Mouse (Mus musculus): ENCODE measurements around the gene Olfr907. TPM values are rescaled to one million over a fixed set of nuclear protein-coding genes. Genes with fewer than 3 reads are reported as not detected.

Olfr907 gene
- not detected in 2 replicates for polyA plus RNA-seq (2012; ENCODE audit: insufficient read depth, low replicate concordance)

GRCm38 (mm10) chr9:38495501-38495900 is at the start of gene Olfr907:
Olfr907 (plus strand) TSS chr9:38495801.
- Histone ChIP-seq H3K36me3 (replicated peaks; ENCODE audit: low read length) (no peaks in the 10 kb centered on the region), H3K9me3 (no peaks in the 10 kb centered on the region), H3K4me1 (no peaks in the 10 kb centered on the region), H3K27me3 (replicated peaks) (no peaks in the 10 kb centered on the region), H3K4me3 (replicated peaks) (no peak within 1 kb of the TSS)
- no peak for TF ChIP-seq GATA1 (IDR thresholded peaks at IDR 0.05; ENCODE audit: borderline replicate concordance, low read length)
- TF ChIP-seq FLI1 (IDR thresholded peaks at IDR 0.05; ENCODE audit: low read length): no peak

- Histone ChIP-seq H3K36me3 (replicated peaks; ENCODE audit: low read length) (no peaks in the 10 kb centered on the region), H3K9me3 (no peaks in the 10 kb centered on the region), H3K4me3 (replicated peaks) (no peak within 1 kb of the TSS), H3K4me1 (no peaks in the 10 kb centered on the region), H3K27me3 (replicated peaks) (no peaks in the 10 kb centered on the region)
- TF ChIP-seq FLI1 (IDR thresholded peaks at IDR 0.05; ENCODE audit: low read length) (no peak), GATA1 (IDR thresholded peaks at IDR 0.05; ENCODE audit: borderline replicate concordance, low read length) (no peak)
These were observed 48.2 kb upstream of the Olfr907 start, which contains the start of gene Olfr902 for GRCm38 (mm10) chr9:38447352-38447751. Olfr902 (plus strand) TSS chr9:38447652.

DNA sequence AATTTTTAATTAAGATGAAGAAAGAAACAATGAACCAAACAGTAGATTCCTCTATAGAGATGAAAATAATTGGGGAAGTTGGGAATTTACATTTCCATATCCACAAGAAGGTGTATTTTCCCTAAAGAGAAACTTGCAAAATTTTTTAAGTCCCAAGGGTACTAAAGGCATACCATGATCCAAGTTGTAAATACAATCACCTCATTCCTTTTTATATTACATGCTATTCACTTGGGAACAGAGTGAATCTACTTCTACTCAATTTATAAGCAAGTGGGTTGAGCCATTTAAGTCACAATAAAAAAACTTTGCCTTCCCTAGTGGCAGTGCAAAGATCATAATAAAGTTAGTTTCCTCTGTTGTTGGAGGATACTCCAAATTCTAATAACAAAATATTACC is 32.8 kb upstream of the Olfr907 start, which contains the start of gene Olfr904:
Gene Olfr904, plus strand, starts transcription at position 301 of the 400 bp plus-strand sequence.
- TF ChIP-seq GATA1 (IDR thresholded peaks at IDR 0.05; ENCODE audit: borderline replicate concordance, low read length) (no peak), FLI1 (IDR thresholded peaks at IDR 0.05; ENCODE audit: low read length) (no peak)
- no peaks in the 10 kb centered on the region for H3K27me3 ChIP-seq (replicated peaks)

DNA sequence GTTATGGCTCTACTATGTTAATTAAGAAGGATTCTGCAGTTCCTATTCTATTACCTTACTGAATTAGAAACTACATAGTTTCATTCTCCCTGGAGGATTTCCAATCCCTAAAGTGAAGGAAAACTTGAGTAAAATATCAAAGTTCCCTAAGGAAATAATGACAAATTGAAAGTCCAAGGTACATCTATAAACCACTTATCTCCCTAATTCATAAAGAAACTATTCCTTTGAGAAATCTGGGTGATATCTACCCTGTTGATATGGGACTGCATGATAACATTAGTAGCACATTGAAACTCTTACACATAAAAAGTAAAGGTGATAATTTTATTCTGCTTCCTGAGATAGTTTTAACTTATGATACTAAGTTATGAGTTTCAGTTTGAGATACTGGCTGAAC is 24.8 kb upstream of the Olfr907 start, which contains the start of gene Olfr905:
Gene Olfr905, plus strand, starts transcription at position 301 of the 400 bp plus-strand sequence.
- no peak within 1 kb of the TSS for H3K4me3 ChIP-seq (replicated peaks)
- H3K9me3 ChIP-seq: no peaks in the 10 kb centered on the region
- no peaks in the 10 kb centered on the region for H3K36me3 ChIP-seq (replicated peaks; ENCODE audit: low read length)
- no peaks in the 10 kb centered on the region for H3K4me1 ChIP-seq
- no peak for TF ChIP-seq GATA1 (IDR thresholded peaks at IDR 0.05; ENCODE audit: borderline replicate concordance, low read length)
- TF ChIP-seq FLI1 (IDR thresholded peaks at IDR 0.05; ENCODE audit: low read length): no peak
- no peaks in the 10 kb centered on the region for H3K27me3 ChIP-seq (replicated peaks)

More for the DNA sequence above, 32.8 kb upstream of the Olfr907 start, which contains the start of gene Olfr904:
- Histone ChIP-seq H3K36me3 (replicated peaks; ENCODE audit: low read length) (no peaks in the 10 kb centered on the region), H3K4me1 (no peaks in the 10 kb centered on the region), H3K9me3 (peaks cover 3% of the 10 kb centered on the region; the same call in 1 of the 2 replicates), H3K4me3 (replicated peaks) (no peak within 1 kb of the TSS)

- Histone ChIP-seq H3K4me3 (replicated peaks) (no peak within 1 kb of the TSS), H3K27me3 (replicated peaks) (no peaks in the 10 kb centered on the region), H3K9me3 (0 out of 2 replicates have a peak, but pooled peaks cover 4% of the 10 kb centered on the region), H3K36me3 (replicated peaks; ENCODE audit: low read length) (no peaks in the 10 kb centered on the region), H3K4me1 (no peaks in the 10 kb centered on the region)
- TF ChIP-seq FLI1 (IDR thresholded peaks at IDR 0.05; ENCODE audit: low read length): no peak
- TF ChIP-seq GATA1 (IDR thresholded peaks at IDR 0.05; ENCODE audit: borderline replicate concordance, low read length): no peak
These were observed 8.8 kb upstream of the Olfr907 start, which contains the start of gene Olfr906 for GRCm38 (mm10) chr9:38486785-38487184. Olfr906 (plus strand) TSS chr9:38487085.

GRCm38 (mm10) chr9:38512353-38512752 is 16.8 kb downstream of the Olfr907 start:
- no peak overlapping the region for H3K4me3 ChIP-seq (replicated peaks)
- no peaks in the 10 kb centered on the region for H3K4me1 ChIP-seq
- no peaks in the 10 kb centered on the region for H3K27me3 ChIP-seq (replicated peaks)
- peaks cover 15% of the 10 kb centered on the region for H3K9me3 ChIP-seq
- no peak for TF ChIP-seq FLI1 (IDR thresholded peaks at IDR 0.05; ENCODE audit: low read length)
- TF ChIP-seq GATA1 (IDR thresholded peaks at IDR 0.05; ENCODE audit: borderline replicate concordance, low read length): no peak
- no peaks in the 10 kb centered on the region for H3K36me3 ChIP-seq (replicated peaks; ENCODE audit: low read length)

- H3K36me3 ChIP-seq (replicated peaks; ENCODE audit: low read length): no peaks in the 10 kb centered on the region
- no peaks in the 10 kb centered on the region for H3K27me3 ChIP-seq (replicated peaks)
- TF ChIP-seq FLI1 (IDR thresholded peaks at IDR 0.05; ENCODE audit: low read length): no peak
- no peak for TF ChIP-seq GATA1 (IDR thresholded peaks at IDR 0.05; ENCODE audit: borderline replicate concordance, low read length)
- H3K4me1 ChIP-seq: no peaks in the 10 kb centered on the region
- no peak within 1 kb of the TSS for H3K4me3 ChIP-seq (replicated peaks)
- H3K9me3 ChIP-seq: no peaks in the 10 kb centered on the region
These were observed 25.7 kb downstream of the Olfr907 start, which contains the start of gene Olfr911-ps1 for GRCm38 (mm10) chr9:38521280-38521679. Olfr911-ps1 (plus strand) TSS chr9:38521580.

GRCm38 (mm10) chr9:38537549-38537948 is 41.9 kb downstream of the Olfr907 start, which contains the start of gene Olfr910:
Olfr910 (plus strand) TSS chr9:38537849.
- Histone ChIP-seq H3K4me3 (replicated peaks) (no peak within 1 kb of the TSS), H3K27me3 (replicated peaks) (no peaks in the 10 kb centered on the region), H3K36me3 (replicated peaks; ENCODE audit: low read length) (no peaks in the 10 kb centered on the region), H3K9me3 (no peaks in the 10 kb centered on the region), H3K4me1 (no peaks in the 10 kb centered on the region)
- TF ChIP-seq FLI1 (IDR thresholded peaks at IDR 0.05; ENCODE audit: low read length): no peak
- TF ChIP-seq GATA1 (IDR thresholded peaks at IDR 0.05; ENCODE audit: borderline replicate concordance, low read length): no peak

Other genes starting within 250 kb of the Olfr907 start
- not detected in 2 replicates for gene Olfr143, start 243.0 kb upstream of the Olfr907 start, polyA plus RNA-seq (2012; ENCODE audit: insufficient read depth, low replicate concordance)
- gene Olfr895, start 227.9 kb upstream of the Olfr907 start, polyA plus RNA-seq (2012; ENCODE audit: insufficient read depth, low replicate concordance): not detected in 2 replicates
- gene Olfr896-ps1, start 204.7 kb upstream of the Olfr907 start, polyA plus RNA-seq (2012; ENCODE audit: insufficient read depth, low replicate concordance): not detected in 2 replicates
- gene Olfr25, start 166.7 kb upstream of the Olfr907 start, polyA plus RNA-seq (2012; ENCODE audit: insufficient read depth, low replicate concordance): not detected in 2 replicates
- not detected in 2 replicates for gene Olfr898, start 147.4 kb upstream of the Olfr907 start, polyA plus RNA-seq (2012; ENCODE audit: insufficient read depth, low replicate concordance)
- not detected in 2 replicates for gene Olfr250, start 128.9 kb upstream of the Olfr907 start, polyA plus RNA-seq (2012; ENCODE audit: insufficient read depth, low replicate concordance)
- gene Olfr251, start 118.7 kb upstream of the Olfr907 start, polyA plus RNA-seq (2012; ENCODE audit: insufficient read depth, low replicate concordance): not detected in 2 replicates
- gene Olfr147, start 94.1 kb upstream of the Olfr907 start, polyA plus RNA-seq (2012; ENCODE audit: insufficient read depth, low replicate concordance): not detected in 2 replicates
- not detected in 2 replicates for gene Olfr901, start 66.3 kb upstream of the Olfr907 start, polyA plus RNA-seq (2012; ENCODE audit: insufficient read depth, low replicate concordance)
- not detected in 2 replicates for gene Olfr902, start 48.1 kb upstream of the Olfr907 start, polyA plus RNA-seq (2012; ENCODE audit: insufficient read depth, low replicate concordance)
- gene Olfr904, start 32.7 kb upstream of the Olfr907 start, polyA plus RNA-seq (2012; ENCODE audit: insufficient read depth, low replicate concordance): not detected in 2 replicates
- not detected in 2 replicates for gene Olfr905, start 24.7 kb upstream of the Olfr907 start, polyA plus RNA-seq (2012; ENCODE audit: insufficient read depth, low replicate concordance)
- gene Olfr906, start 8.7 kb upstream of the Olfr907 start, polyA plus RNA-seq (2012; ENCODE audit: insufficient read depth, low replicate concordance): not detected in 2 replicates
- gene Olfr911-ps1, start 25.8 kb downstream of the Olfr907 start, polyA plus RNA-seq (2012; ENCODE audit: insufficient read depth, low replicate concordance): not detected in 2 replicates
- gene Olfr910, start 42.0 kb downstream of the Olfr907 start, polyA plus RNA-seq (2012; ENCODE audit: insufficient read depth, low replicate concordance): not detected in 2 replicates
- gene Olfr912, start 84.4 kb downstream of the Olfr907 start, polyA plus RNA-seq (2012; ENCODE audit: insufficient read depth, low replicate concordance): not detected in 2 replicates
- not detected in 2 replicates for gene Olfr913, start 97.0 kb downstream of the Olfr907 start, polyA plus RNA-seq (2012; ENCODE audit: insufficient read depth, low replicate concordance)
- not detected in 2 replicates for gene Olfr914, start 109.3 kb downstream of the Olfr907 start, polyA plus RNA-seq (2012; ENCODE audit: insufficient read depth, low replicate concordance)
- gene Olfr916, start 164.1 kb downstream of the Olfr907 start, polyA plus RNA-seq (2012; ENCODE audit: insufficient read depth, low replicate concordance): 0.02 TPM in 1 of 2 replicates, not detected in the other
- not detected in 2 replicates for gene Olfr917, start 170.0 kb downstream of the Olfr907 start, polyA plus RNA-seq (2012; ENCODE audit: insufficient read depth, low replicate concordance)
- not detected in 2 replicates for gene Olfr918, start 178.8 kb downstream of the Olfr907 start, polyA plus RNA-seq (2012; ENCODE audit: insufficient read depth, low replicate concordance)
- gene Olfr919, start 207.9 kb downstream of the Olfr907 start, polyA plus RNA-seq (2012; ENCODE audit: insufficient read depth, low replicate concordance): not detected in 2 replicates
- gene Vwa5a, start 222.5 kb downstream of the Olfr907 start, polyA plus RNA-seq (2012; ENCODE audit: insufficient read depth, low replicate concordance): 0.40 TPM in 1 of 2 replicates, not detected in the other

All from megakaryocyte, embryonic 14.5 days (primary cell).